Mouse (Mus musculus): ENCODE results near the gene Noto. TPM values are rescaled to one million over a fixed set of nuclear protein-coding genes. Genes with fewer than 3 reads are reported as not detected.
A peak's percentile ranks its signal among the peaks of the same experiment; 100 is the strongest.
"Not testable (repeated sequence)": the region's sequence is repeated elsewhere in the genome, so short reads cannot be mapped to it uniquely, and the experiment has no call there.

Gene Noto
- polyA plus RNA-seq, 1 experiment from 2014 or later = not detected

DNA sequence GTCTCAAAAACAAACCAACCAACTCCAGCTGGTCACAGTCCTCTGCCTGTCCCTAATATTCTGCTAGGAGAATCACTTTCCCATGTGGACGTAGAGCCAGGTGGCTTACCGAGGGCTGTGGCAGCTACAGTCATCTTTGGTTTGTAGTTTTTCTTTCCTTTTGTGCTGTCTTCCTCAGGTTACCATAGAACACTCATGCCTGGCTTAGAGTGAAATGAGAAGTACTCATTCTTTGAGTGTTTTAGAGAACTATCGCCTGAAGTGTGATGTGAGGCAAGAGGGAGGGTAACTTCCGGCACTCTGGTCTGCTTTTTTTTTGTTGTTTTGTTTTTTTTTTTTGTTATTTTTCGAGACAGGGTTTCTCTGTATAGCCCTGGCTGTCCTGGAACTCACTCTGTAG, 10.2 kb downstream of the Noto start:
- H3K4me3 ChIP-seq = no peak overlapping the region
- H3K4me1 ChIP-seq (replicated peaks) = peaks cover 11% of the 10 kb centered on the region; the same call in 1 of the 2 replicates
- H3K27ac ChIP-seq (replicated peaks) = no peak overlapping the region
- no peak for ATAC-seq (ENCODE audit: low read depth)
- H3K9ac ChIP-seq = no peak overlapping the region
- peaks cover 9% of the 10 kb centered on the region for H3K36me3 ChIP-seq
- WGBS = 92% methylated on average over 5 of the region's 5 CpGs
- H3K27me3 ChIP-seq = no peaks in the 10 kb centered on the region
- no peaks in the 10 kb centered on the region for H3K9me3 ChIP-seq
- H3K4me2 ChIP-seq = no peak overlapping the region

- ATAC-seq (ENCODE audit: low read depth) = no peak
- no peak overlapping the region for H3K9ac ChIP-seq
- H3K4me3 ChIP-seq = no peak overlapping the region
- H3K27ac ChIP-seq (replicated peaks) = no peak overlapping the region
- H3K9me3 ChIP-seq = no peaks in the 10 kb centered on the region
- peaks cover 32% of the 10 kb centered on the region for H3K36me3 ChIP-seq
- no peak overlapping the region for H3K4me2 ChIP-seq
- peaks cover 11% of the 10 kb centered on the region; the same call in 1 of the 2 replicates for H3K4me1 ChIP-seq (replicated peaks)
- no peaks in the 10 kb centered on the region for H3K27me3 ChIP-seq
- 100% methylated on average over 1 of the region's 1 CpGs for WGBS
Measured at GRCm38 (mm10) chr6:85436204-85436603, 12.5 kb downstream of the Noto start.

DNA sequence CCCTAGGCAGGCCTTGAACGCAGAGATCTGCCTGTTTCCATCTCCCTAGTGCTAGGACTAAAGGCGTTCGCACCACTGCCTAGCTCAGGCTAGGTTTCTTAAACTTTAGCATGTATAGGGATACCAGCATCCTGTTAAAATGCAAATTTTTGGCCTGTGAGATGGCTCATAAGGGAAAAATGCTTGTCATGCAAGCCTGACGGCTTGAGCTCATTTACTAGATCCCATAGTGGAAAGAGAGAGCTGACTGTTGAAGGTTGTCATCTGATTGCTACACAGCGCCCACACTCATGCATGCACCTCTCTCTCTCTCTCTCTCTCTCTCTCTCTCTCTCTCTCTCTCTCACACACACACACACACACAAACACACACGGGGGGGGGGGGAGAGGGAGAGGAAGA, 12.9 kb downstream of the Noto start:
- Histone ChIP-seq H3K9me3 (no peaks in the 10 kb centered on the region), H3K27me3 (no peaks in the 10 kb centered on the region), H3K9ac (no peak overlapping the region), H3K4me1 (replicated peaks) (peaks cover 8% of the 10 kb centered on the region; the same call in 1 of the 2 replicates), H3K36me3 (peaks cover 37% of the 10 kb centered on the region), H3K27ac (replicated peaks) (no peak overlapping the region), H3K4me2 (no peak overlapping the region), H3K4me3 (no peak overlapping the region)
- 91% methylated on average over 5 of the region's 6 CpGs for WGBS
- ATAC-seq (ENCODE audit: low read depth) = no peak

DNA sequence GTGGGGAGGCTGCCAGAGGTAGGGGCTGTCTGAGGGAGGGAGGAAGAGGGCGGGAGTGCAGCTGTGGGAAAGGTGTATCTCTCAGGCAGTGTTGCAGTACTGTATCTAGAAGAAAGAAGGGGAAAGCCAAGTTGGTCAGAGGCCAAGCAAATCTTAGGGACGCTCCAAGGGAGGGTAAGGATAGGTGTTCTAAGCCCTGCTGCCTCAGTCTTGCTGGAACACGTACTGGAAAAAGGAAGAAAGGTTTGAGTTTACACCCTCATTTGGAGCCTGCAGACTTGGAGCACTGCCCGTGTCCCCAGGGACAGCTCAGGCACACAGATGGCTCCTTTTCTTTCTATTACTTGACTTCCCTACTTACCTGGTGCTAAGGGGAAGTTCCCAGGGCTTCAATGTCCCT, 17.5 kb downstream of the Noto start:
- no peak overlapping the region for H3K27ac ChIP-seq (replicated peaks)
- ATAC-seq (ENCODE audit: low read depth) = no peak
- H3K9ac ChIP-seq = no peak overlapping the region
- H3K36me3 ChIP-seq = peaks cover 73% of the 10 kb centered on the region
- H3K9me3 ChIP-seq = no peaks in the 10 kb centered on the region
- 92% methylated on average over 4 of the region's 4 CpGs for WGBS
- H3K4me3 ChIP-seq = no peak overlapping the region
- no peak overlapping the region for H3K4me2 ChIP-seq
- H3K4me1 ChIP-seq (replicated peaks) = no peaks in the 10 kb centered on the region
- no peaks in the 10 kb centered on the region for H3K27me3 ChIP-seq

- Histone ChIP-seq H3K4me2 (no peak overlapping the region), H3K4me1 (replicated peaks) (no peaks in the 10 kb centered on the region), H3K9ac (no peak overlapping the region), H3K9me3 (no peaks in the 10 kb centered on the region), H3K27ac (replicated peaks) (no peak overlapping the region), H3K36me3 (peaks cover 80% of the 10 kb centered on the region), H3K4me3 (no peak overlapping the region), H3K27me3 (no peaks in the 10 kb centered on the region)
- WGBS = 83% methylated on average over 3 of the region's 3 CpGs
- ATAC-seq (ENCODE audit: low read depth) = no peak
Measured at GRCm38 (mm10) chr6:85443488-85444233, 20.0 kb downstream of the Noto start.

- H3K36me3 ChIP-seq = peaks cover 73% of the 10 kb centered on the region
- no peaks in the 10 kb centered on the region for H3K9me3 ChIP-seq
- no peaks in the 10 kb centered on the region for H3K27me3 ChIP-seq
- no peak for ATAC-seq (ENCODE audit: low read depth)
- H3K27ac ChIP-seq (replicated peaks) = no peak overlapping the region
- no peak overlapping the region for H3K9ac ChIP-seq
- no peaks in the 10 kb centered on the region for H3K4me1 ChIP-seq (replicated peaks)
- no peak overlapping the region for H3K4me3 ChIP-seq
- H3K4me2 ChIP-seq = no peak overlapping the region
- WGBS = 90% methylated on average over 8 of the region's 8 CpGs
Measured at GRCm38 (mm10) chr6:85444266-85444965, 20.7 kb downstream of the Noto start.

- H3K9me3 ChIP-seq = no peaks in the 10 kb centered on the region
- no peak for ATAC-seq (ENCODE audit: low read depth)
- 86% methylated on average over 5 of the region's 5 CpGs for WGBS
- peaks cover 64% of the 10 kb centered on the region for H3K36me3 ChIP-seq
- H3K4me3 ChIP-seq = no peak overlapping the region
- H3K4me2 ChIP-seq = no peak overlapping the region
- no peaks in the 10 kb centered on the region for H3K27me3 ChIP-seq
- no peak overlapping the region for H3K9ac ChIP-seq
- no peak overlapping the region for H3K27ac ChIP-seq (replicated peaks)
- H3K4me1 ChIP-seq (replicated peaks) = no peaks in the 10 kb centered on the region; the same call in 1 of the 2 replicates
Measured at GRCm38 (mm10) chr6:85445286-85445685, 21.6 kb downstream of the Noto start.

DNA sequence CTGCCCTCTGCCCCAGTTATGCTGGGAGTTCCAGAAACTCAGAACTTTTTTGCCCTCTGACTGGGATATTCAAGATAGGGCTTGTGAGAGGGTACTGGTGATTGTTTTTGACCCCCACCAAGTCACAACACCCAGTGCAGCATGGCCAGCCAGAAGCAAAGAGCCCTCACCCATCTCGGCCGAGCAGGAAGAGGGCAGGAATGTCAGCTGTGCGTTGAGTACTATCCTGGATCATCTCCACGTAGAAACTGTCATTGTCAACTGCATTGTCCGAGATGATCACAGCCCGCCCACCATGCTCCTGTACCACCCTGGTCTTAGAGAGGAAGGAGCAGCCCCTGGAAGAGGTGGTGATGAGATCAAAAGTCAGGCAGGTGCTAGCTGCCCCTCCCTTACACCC, 23.7 kb downstream of the Noto start:
- Histone ChIP-seq H3K36me3 (peaks cover 43% of the 10 kb centered on the region), H3K27me3 (no peaks in the 10 kb centered on the region), H3K4me2 (no peak overlapping the region), H3K4me3 (no peak overlapping the region), H3K27ac (replicated peaks) (no peak overlapping the region), H3K9ac (no peak overlapping the region), H3K9me3 (no peaks in the 10 kb centered on the region), H3K4me1 (replicated peaks) (peaks cover 6% of the 10 kb centered on the region; the same call in 1 of the 2 replicates)
- no peak for ATAC-seq (ENCODE audit: low read depth)
- WGBS = 88% methylated on average over 6 of the region's 6 CpGs

- Histone ChIP-seq H3K4me3 (peak overlapping the region; percentile 88; the same call in 1 of the 2 replicates), H3K4me1 (replicated peaks) (peaks cover 33% of the 10 kb centered on the region), H3K9ac (peak overlapping the region; percentile 78; the same call in 1 of the 2 replicates), H3K4me2 (peak overlapping the region; percentile 98), H3K36me3 (peaks cover 24% of the 10 kb centered on the region)
- WGBS = 80% methylated on average over 1 of the region's 1 CpGs
- H3K9me3 ChIP-seq; H3K27me3 ChIP-seq; ATAC-seq (ENCODE audit: low read depth); H3K27ac ChIP-seq (replicated peaks): not testable (repeated sequence)
Measured at GRCm38 (mm10) chr6:85450140-85450539, 26.5 kb downstream of the Noto start.

GRCm38 (mm10) chr6:85450697-85451663, 27.3 kb downstream of the Noto start, which contains the start of gene Cct7:
Cct7 (plus strand) TSS chr6:85451514.
- no peaks in the 10 kb centered on the region for H3K9me3 ChIP-seq
- peak within 1 kb of the TSS; percentile 88 for H3K4me3 ChIP-seq
- peaks cover 40% of the 10 kb centered on the region for H3K4me1 ChIP-seq (replicated peaks)
- peak within 1 kb of the TSS; percentile 97 for H3K9ac ChIP-seq
- ATAC-seq (ENCODE audit: low read depth) = peak; percentile 96
- 3% methylated on average over 94 of the region's 96 CpGs for WGBS
- H3K4me2 ChIP-seq = peak within 1 kb of the TSS; percentile 98
- H3K27me3 ChIP-seq = no peaks in the 10 kb centered on the region
- peaks cover 16% of the 10 kb centered on the region for H3K36me3 ChIP-seq
- H3K27ac ChIP-seq (replicated peaks) = peak within 1 kb of the TSS; percentile 94

DNA sequence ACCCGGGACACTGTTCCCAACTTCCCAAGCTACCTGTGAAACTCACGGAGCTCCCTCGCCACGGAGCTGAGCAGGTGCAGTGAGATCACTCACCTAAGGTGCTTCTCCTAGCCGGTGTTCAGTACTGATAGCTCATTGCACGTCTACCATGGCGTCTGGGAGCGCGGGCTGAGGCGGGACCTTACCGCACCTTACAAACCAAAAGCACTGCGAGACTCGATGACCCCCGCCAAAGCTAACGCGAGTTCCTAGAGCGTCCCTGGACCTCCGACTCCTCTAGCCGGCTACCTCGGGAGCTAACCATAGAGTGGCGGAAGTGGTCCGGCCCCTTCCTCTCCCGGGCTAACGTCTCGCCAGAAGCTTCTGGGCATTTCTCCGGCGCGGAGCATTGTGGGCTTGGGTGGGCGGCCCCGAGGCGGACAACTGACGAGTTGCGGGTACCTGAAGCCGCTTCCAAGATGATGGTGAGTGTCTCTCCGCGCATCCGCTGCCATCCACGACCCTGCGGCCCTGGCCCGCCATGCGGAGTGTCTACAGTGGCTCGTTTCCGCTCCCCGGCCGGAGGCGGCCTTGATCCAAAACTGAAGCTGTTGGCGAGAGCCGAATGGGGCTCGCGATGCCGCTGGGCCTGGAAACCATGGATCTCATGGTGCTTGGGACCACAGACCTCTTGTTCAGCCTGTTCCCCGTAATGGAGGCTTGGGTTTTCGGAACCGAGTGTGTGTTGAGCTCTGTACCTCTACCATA, 28.2 kb downstream of the Noto start, which contains the start of gene Pradc1:
Gene Pradc1 (minus strand): TSS at position 307 of the 747 bp plus-strand sequence.
- Histone ChIP-seq H3K27me3 (no peaks in the 10 kb centered on the region), H3K4me3 (peak within 1 kb of the TSS; percentile 88), H3K27ac (replicated peaks) (peak within 1 kb of the TSS; percentile 94), H3K36me3 (peaks cover 7% of the 10 kb centered on the region), H3K9me3 (no peaks in the 10 kb centered on the region), H3K4me2 (peak within 1 kb of the TSS; percentile 98), H3K9ac (peak within 1 kb of the TSS; percentile 97), H3K4me1 (replicated peaks) (peaks cover 48% of the 10 kb centered on the region)
- ATAC-seq (ENCODE audit: low read depth) = peak; percentile 95
- under 1% methylated on average over 54 of the region's 54 CpGs for WGBS
